Mouse (Mus musculus) limb, embryonic 13.5 days (tissue): ENCODE data around the gene Sirpa. TPM values are rescaled to one million over a fixed set of nuclear protein-coding genes. Genes with fewer than 3 reads are reported as not detected.

Source experiments
- ATAC-seq: fragments of 200-750 bp; cut with Nextera tagmentation; 2 replicates; pipeline ENCODE4 v1.8.0; 2017; ENCODE audit warnings: low read depth, moderate number of reproducible peaks, moderate TSS enrichment; ENCODE audit not compliant: low FRiP score
- H3K27ac ChIP-seq: fragments of 300-500 bp; sonication (generic); 2 replicates; pipeline ENCODE4 v1.5.1; 2015; ENCODE audit warnings: inconsistent platforms, mild to moderate bottlenecking, moderate library complexity
- H3K27me3 ChIP-seq: fragments of 300-500 bp; sonication (generic); 2 replicates; pipeline ENCODE4 v1.6.1; 2015; ENCODE audit warnings: mild to moderate bottlenecking, inconsistent platforms
- H3K36me3 ChIP-seq: fragments of 300-500 bp; sonication (generic); 2 replicates; pipeline ENCODE4 v1.6.1; 2015; ENCODE audit warnings: inconsistent platforms, mild to moderate bottlenecking, moderate library complexity
- H3K4me1 ChIP-seq: fragments of 300-500 bp; sonication (generic); 2 replicates; pipeline ENCODE4 v1.6.1; 2015; ENCODE audit warnings: inconsistent platforms
- H3K4me2 ChIP-seq: fragments of 300-500 bp; sonication (generic); replicated peaks from 2 replicates; pipeline ENCODE4 v1.6.1; 2015; ENCODE audit warnings: inconsistent platforms, mild to moderate bottlenecking, moderate library complexity
- H3K4me3 ChIP-seq: fragments of 300-500 bp; sonication (generic); 2 replicates; pipeline ENCODE4 v1.5.1; 2015; ENCODE audit warnings: moderate library complexity, mild to moderate bottlenecking, inconsistent platforms
- H3K9ac ChIP-seq: fragments of 300-500 bp; sonication (generic); 2 replicates; pipeline ENCODE4 v1.6.1; 2015; ENCODE audit warnings: mild to moderate bottlenecking, inconsistent platforms
- H3K9me3 ChIP-seq: fragments of 300-500 bp; sonication (generic); 2 replicates; pipeline ENCODE4 v1.6.1; 2016; ENCODE audit warnings: inconsistent platforms
- WGBS: fragments of 180-500 bp; shearing (Covaris S2); methylation state at CpG from one replicate; pipeline ENCODE4 v1.1.7; 2015; 5-methylcytosine and 5-hydroxymethylcytosine counted together
- polyA plus RNA-seq: library from polyadenylated mRNA; unstranded; fragments of >200 nt; fragmentation: Nextera tagmentation; extraction: Ambion mirVana; gene quantifications from 2 replicates; pipeline ENCODE4 v1.2.1, GENCODE M21; 2015

The Sirpa gene
- polyA plus RNA-seq, 1 experiment from 2014 or later = 21.2 TPM

GRCm38 (mm10) chr2:129628456-129629185 is 36.0 kb downstream of the Sirpa start:
- Histone ChIP-seq H3K9me3 (no peaks in the 10 kb centered on the region), H3K4me1 (peaks cover 19% of the 10 kb centered on the region), H3K4me3 (no peak overlapping the region), H3K27me3 (no peaks in the 10 kb centered on the region), H3K4me2 (no peak overlapping the region), H3K36me3 (peaks cover 25% of the 10 kb centered on the region), H3K9ac (no peak overlapping the region), H3K27ac (no peak overlapping the region)
- ATAC-seq = no peak
- 84% methylated on average over 6 of the region's 6 CpGs for WGBS

GRCm38 (mm10) chr2:129629786-129630531 is 37.3 kb downstream of the Sirpa start:
- Histone ChIP-seq H3K9ac (no peak overlapping the region), H3K9me3 (no peaks in the 10 kb centered on the region), H3K4me2 (no peak overlapping the region), H3K27me3 (no peaks in the 10 kb centered on the region), H3K4me3 (no peak overlapping the region), H3K4me1 (peaks cover 8% of the 10 kb centered on the region), H3K36me3 (peaks cover 25% of the 10 kb centered on the region), H3K27ac (no peak overlapping the region)
- 92% methylated on average over 15 of the region's 15 CpGs for WGBS
- no peak for ATAC-seq

- Histone ChIP-seq H3K4me2 (no peak overlapping the region), H3K9me3 (no peaks in the 10 kb centered on the region), H3K4me3 (no peak overlapping the region), H3K27me3 (no peaks in the 10 kb centered on the region), H3K9ac (no peak overlapping the region), H3K27ac (no peak overlapping the region), H3K4me1 (peaks cover 6% of the 10 kb centered on the region; the same call in 1 of the 2 replicates), H3K36me3 (peaks cover 25% of the 10 kb centered on the region)
- WGBS = 90% methylated on average over 3 of the region's 3 CpGs
- no peak for ATAC-seq
These were observed 37.9 kb downstream of the Sirpa start for GRCm38 (mm10) chr2:129630532-129630886.

GRCm38 (mm10) chr2:129630978-129631660 is 38.5 kb downstream of the Sirpa start:
- Histone ChIP-seq H3K27me3 (no peaks in the 10 kb centered on the region), H3K36me3 (peaks cover 25% of the 10 kb centered on the region), H3K4me1 (peaks cover 6% of the 10 kb centered on the region; the same call in 1 of the 2 replicates), H3K9ac (no peak overlapping the region), H3K9me3 (no peaks in the 10 kb centered on the region), H3K4me3 (no peak overlapping the region), H3K4me2 (no peak overlapping the region), H3K27ac (no peak overlapping the region)
- no peak for ATAC-seq
- WGBS = 78% methylated on average over 7 of the region's 7 CpGs

- Histone ChIP-seq H3K4me2 (no peak overlapping the region), H3K27ac (no peak overlapping the region), H3K27me3 (no peaks in the 10 kb centered on the region), H3K36me3 (peaks cover 25% of the 10 kb centered on the region), H3K4me1 (peaks cover 6% of the 10 kb centered on the region; the same call in 1 of the 2 replicates), H3K9me3 (no peaks in the 10 kb centered on the region), H3K4me3 (no peak overlapping the region), H3K9ac (no peak overlapping the region)
- 88% methylated on average over 7 of the region's 7 CpGs for WGBS
- ATAC-seq = no peak
These were observed 39.7 kb downstream of the Sirpa start for GRCm38 (mm10) chr2:129632324-129632723.

GRCm38 (mm10) chr2:129633077-129633732 is 40.6 kb downstream of the Sirpa start:
- H3K4me1 ChIP-seq = peaks cover 6% of the 10 kb centered on the region; the same call in 1 of the 2 replicates
- peaks cover 23% of the 10 kb centered on the region for H3K36me3 ChIP-seq
- H3K9me3 ChIP-seq = no peaks in the 10 kb centered on the region
- no peak overlapping the region for H3K4me2 ChIP-seq
- ATAC-seq = no peak
- H3K4me3 ChIP-seq = no peak overlapping the region
- WGBS = 62% methylated on average over 9 of the region's 9 CpGs
- no peak overlapping the region for H3K9ac ChIP-seq
- H3K27ac ChIP-seq = no peak overlapping the region
- H3K27me3 ChIP-seq = no peaks in the 10 kb centered on the region

- ATAC-seq = no peak
- peaks cover 6% of the 10 kb centered on the region; the same call in 1 of the 2 replicates for H3K4me1 ChIP-seq
- 70% methylated on average over 3 of the region's 3 CpGs for WGBS
- H3K27me3 ChIP-seq = no peaks in the 10 kb centered on the region
- H3K9me3 ChIP-seq = no peaks in the 10 kb centered on the region
- no peak overlapping the region for H3K27ac ChIP-seq
- no peak overlapping the region for H3K9ac ChIP-seq
- no peak overlapping the region for H3K4me3 ChIP-seq
- peaks cover 21% of the 10 kb centered on the region for H3K36me3 ChIP-seq
- H3K4me2 ChIP-seq = no peak overlapping the region
These were observed 41.3 kb downstream of the Sirpa start for GRCm38 (mm10) chr2:129633982-129634381.

- H3K36me3 ChIP-seq = no peaks in the 10 kb centered on the region
- no peak overlapping the region for H3K4me2 ChIP-seq
- H3K4me3 ChIP-seq = no peak overlapping the region
- no peaks in the 10 kb centered on the region for H3K27me3 ChIP-seq
- H3K9me3 ChIP-seq = no peaks in the 10 kb centered on the region
- H3K9ac ChIP-seq = no peak overlapping the region
- H3K27ac ChIP-seq = no peak overlapping the region
- WGBS = 52% methylated on average over 4 of the region's 4 CpGs
- no peak for ATAC-seq
- H3K4me1 ChIP-seq = no peaks in the 10 kb centered on the region
These were observed 60.0 kb downstream of the Sirpa start for GRCm38 (mm10) chr2:129652616-129653015.

- WGBS = 83% methylated on average over 2 of the region's 2 CpGs
These were observed 61.0 kb downstream of the Sirpa start for GRCm38 (mm10) chr2:129653632-129654031.

GRCm38 (mm10) chr2:129654233-129654950 is 61.8 kb downstream of the Sirpa start:
- WGBS = 80% methylated on average over 4 of the region's 4 CpGs
- Histone ChIP-seq H3K4me2 (no peak overlapping the region), H3K4me1 (no peaks in the 10 kb centered on the region), H3K9me3 (no peaks in the 10 kb centered on the region), H3K9ac (no peak overlapping the region), H3K36me3 (no peaks in the 10 kb centered on the region), H3K27ac (no peak overlapping the region), H3K27me3 (no peaks in the 10 kb centered on the region), H3K4me3 (no peak overlapping the region)
- no peak for ATAC-seq

More at GRCm38 (mm10) chr2:129653632-129654031, 61.0 kb downstream of the Sirpa start:
- H3K27ac ChIP-seq = no peak overlapping the region
- no peak overlapping the region for H3K4me3 ChIP-seq
- no peaks in the 10 kb centered on the region for H3K36me3 ChIP-seq
- no peak overlapping the region for H3K4me2 ChIP-seq
- H3K27me3 ChIP-seq = no peaks in the 10 kb centered on the region
- H3K9me3 ChIP-seq = no peaks in the 10 kb centered on the region
- no peaks in the 10 kb centered on the region for H3K4me1 ChIP-seq
- ATAC-seq = no peak
- H3K9ac ChIP-seq = no peak overlapping the region

GRCm38 (mm10) chr2:129655033-129655432 is 62.4 kb downstream of the Sirpa start:
- Histone ChIP-seq H3K4me3 (no peak overlapping the region), H3K27me3 (no peaks in the 10 kb centered on the region), H3K9me3 (no peaks in the 10 kb centered on the region), H3K9ac (no peak overlapping the region), H3K36me3 (no peaks in the 10 kb centered on the region), H3K27ac (no peak overlapping the region), H3K4me1 (no peaks in the 10 kb centered on the region), H3K4me2 (no peak overlapping the region)
- WGBS = 86% methylated on average over 4 of the region's 4 CpGs
- no peak for ATAC-seq
